Comparison of ENCODE assay signal across 16 mouse cellular contexts in the genomic region with DNA sequence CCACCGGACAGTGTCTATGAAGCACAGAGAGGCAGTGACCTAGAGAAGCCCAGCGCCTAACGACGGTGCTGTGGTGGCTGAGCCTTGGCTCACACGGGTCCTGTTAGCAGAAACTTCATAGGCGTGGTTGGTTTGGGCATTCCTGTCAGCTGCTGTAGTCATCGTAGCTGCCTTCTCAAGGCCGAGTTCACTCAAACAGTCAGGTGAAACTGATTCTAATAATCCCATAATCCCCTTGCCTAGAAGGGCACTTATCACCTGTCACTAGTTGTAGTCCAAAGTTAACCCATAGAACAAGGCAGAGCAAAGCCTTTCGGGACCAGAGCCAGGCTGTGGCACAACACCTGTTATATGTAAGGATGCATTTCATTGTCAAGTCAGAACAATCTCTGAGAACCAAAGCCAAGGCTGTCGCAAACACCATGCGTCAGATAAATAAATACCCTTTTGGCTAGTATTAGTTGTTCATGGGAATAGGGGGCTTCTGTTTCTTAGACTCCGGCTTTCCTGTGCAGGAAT.
A peak's percentile ranks its signal among the peaks of the same experiment; 100 is the strongest.
DNase-seq lines count a peak whose midpoint lies in the region; ATAC-seq lines count a peak whose summit lies in the region.
"Had no signal": no experiment of that assay in that cellular context is flagged by ENCODE, and none has a peak within 500 bp of the region (broad histone marks: within the 10 kb centered on the region; RNA-seq: fewer than 3 reads in every experiment).

No protein-coding gene starts in this region.

- no peaks in the 10 kb centered on the region for H3K27me3 ChIP-seq in embryonic facial prominence, embryonic 10.5 days (replicated peaks; ENCODE audit: low read depth, poor library complexity, severe bottlenecking)
- H3K27me3 ChIP-seq in embryonic facial prominence, embryonic 11.5 days (ENCODE audit: control insufficient read depth, insufficient read depth, low read length) = no peaks in the 10 kb centered on the region
- no peaks in the 10 kb centered on the region for H3K27me3 ChIP-seq in forebrain, embryonic 13.5 days
- H3K27me3 ChIP-seq: embryonic facial prominence, embryonic 12.5 days; forebrain, embryonic 15.5 days; heart, embryonic 13.5 days; hindbrain, embryonic 12.5 days; hindbrain, embryonic 15.5 days had no signal

- no peak for DNase-seq in embryonic facial prominence, embryonic 10.5 days (ENCODE audit: low spot score)
- no peak for DNase-seq in embryonic facial prominence, embryonic 11.5 days (ENCODE audit: low spot score)
- peak; percentile 99 for DNase-seq in fat pad, adult 2 months (ENCODE audit: extremely low read depth, low read depth, low spot score)
- no peak for DNase-seq in kidney, postnatal 4 days
- no peak for DNase-seq in cerebellum, adult 18-20 months
- DNase-seq: cerebellum, adult 11 months; cerebellum, adult 8-10 months had no signal

- no peaks in the 10 kb centered on the region for H3K36me3 ChIP-seq in embryonic facial prominence, embryonic 10.5 days (replicated peaks)
- no peaks in the 10 kb centered on the region for H3K36me3 ChIP-seq in embryonic facial prominence, embryonic 11.5 days (replicated peaks; ENCODE audit: control insufficient read depth, insufficient read depth, low read depth, low read length)
- H3K36me3 ChIP-seq in forebrain, embryonic 13.5 days (ENCODE audit: poor library complexity, severe bottlenecking) = no peaks in the 10 kb centered on the region
- H3K36me3 ChIP-seq: embryonic facial prominence, embryonic 12.5 days; forebrain, embryonic 15.5 days; heart, embryonic 10.5 days; heart, embryonic 13.5 days; hindbrain, embryonic 12.5 days; hindbrain, embryonic 15.5 days had no signal

- 0 out of 2 replicates have a peak overlapping the region, but pooled peaks have one; percentile 6 for H3K9ac ChIP-seq in embryonic facial prominence, embryonic 11.5 days (replicated peaks; ENCODE audit: low read length)
- no peak overlapping the region for H3K9ac ChIP-seq in forebrain, embryonic 13.5 days
- H3K9ac ChIP-seq: embryonic facial prominence, embryonic 12.5 days; forebrain, embryonic 15.5 days; heart, embryonic 13.5 days; hindbrain, embryonic 12.5 days; hindbrain, embryonic 15.5 days had no signal

- ATAC-seq in embryonic facial prominence, embryonic 11.5 days (replicated peaks; ENCODE audit: insufficient number of reproducible peaks, low FRiP score, low TSS enrichment, low read depth) = no peak
- ATAC-seq in forebrain, embryonic 13.5 days = no peak
- ATAC-seq: CD4-positive, CD25-positive, alpha-beta regulatory T cell, adult 4 months; forebrain, embryonic 15.5 days had no signal

- no peak overlapping the region for H3K4me3 ChIP-seq in embryonic facial prominence, embryonic 10.5 days
- H3K4me3 ChIP-seq in embryonic facial prominence, embryonic 11.5 days (ENCODE audit: low read depth, low read length) = no peak overlapping the region
- no peak overlapping the region for H3K4me3 ChIP-seq in forebrain, embryonic 13.5 days
- H3K4me3 ChIP-seq: embryonic facial prominence, embryonic 12.5 days; forebrain, embryonic 15.5 days; heart, adult 2 months; heart, embryonic 10.5 days; heart, embryonic 13.5 days; hindbrain, embryonic 12.5 days; hindbrain, embryonic 15.5 days had no signal

- H3K27ac ChIP-seq in embryonic facial prominence, embryonic 10.5 days (replicated peaks) = 0 out of 2 replicates have a peak overlapping the region, but pooled peaks have one; percentile 20
- no peak overlapping the region for H3K27ac ChIP-seq in embryonic facial prominence, embryonic 11.5 days (replicated peaks; ENCODE audit: low read depth, low read length)
- no peak overlapping the region for H3K27ac ChIP-seq in forebrain, embryonic 13.5 days
- H3K27ac ChIP-seq: embryonic facial prominence, embryonic 12.5 days; forebrain, embryonic 15.5 days; heart, adult 2 months; heart, embryonic 10.5 days; heart, embryonic 13.5 days; hindbrain, embryonic 12.5 days; hindbrain, embryonic 15.5 days had no signal

- H3K9me3 ChIP-seq in embryonic facial prominence, embryonic 10.5 days = no peaks in the 10 kb centered on the region
- no peaks in the 10 kb centered on the region for H3K9me3 ChIP-seq in embryonic facial prominence, embryonic 11.5 days (replicated peaks; ENCODE audit: control insufficient read depth, low read length)
- no peaks in the 10 kb centered on the region for H3K9me3 ChIP-seq in forebrain, embryonic 13.5 days (replicated peaks)
- H3K9me3 ChIP-seq: embryonic facial prominence, embryonic 12.5 days; forebrain, embryonic 15.5 days; heart, embryonic 10.5 days; heart, embryonic 13.5 days; hindbrain, embryonic 12.5 days; hindbrain, embryonic 15.5 days had no signal

- H3K4me1 ChIP-seq in embryonic facial prominence, embryonic 10.5 days = peaks cover 56% of the 10 kb centered on the region
- H3K4me1 ChIP-seq in embryonic facial prominence, embryonic 11.5 days (ENCODE audit: control insufficient read depth, insufficient read depth, low read length) = peaks cover 5% of the 10 kb centered on the region; the same call in 1 of the 2 replicates
- H3K4me1 ChIP-seq in forebrain, embryonic 13.5 days = peaks cover 28% of the 10 kb centered on the region

- H3K4me2 ChIP-seq in embryonic facial prominence, embryonic 11.5 days (ENCODE audit: low read depth, low read length) = no peak overlapping the region
- H3K4me2 ChIP-seq in forebrain, embryonic 13.5 days = no peak overlapping the region
- H3K4me2 ChIP-seq: embryonic facial prominence, embryonic 12.5 days; forebrain, embryonic 15.5 days; heart, embryonic 13.5 days; hindbrain, embryonic 12.5 days; hindbrain, embryonic 15.5 days had no signal

- WGBS in embryonic facial prominence, embryonic 10.5 days = 90% methylated on average over 12 of the region's 12 CpGs
- 85% methylated on average over 12 of the region's 12 CpGs for WGBS in embryonic facial prominence, embryonic 11.5 days
- WGBS in forebrain, embryonic 13.5 days = 90% methylated on average over 12 of the region's 12 CpGs
